Mouse (Mus musculus): ENCODE results near the gene Nrn1.

DNA sequence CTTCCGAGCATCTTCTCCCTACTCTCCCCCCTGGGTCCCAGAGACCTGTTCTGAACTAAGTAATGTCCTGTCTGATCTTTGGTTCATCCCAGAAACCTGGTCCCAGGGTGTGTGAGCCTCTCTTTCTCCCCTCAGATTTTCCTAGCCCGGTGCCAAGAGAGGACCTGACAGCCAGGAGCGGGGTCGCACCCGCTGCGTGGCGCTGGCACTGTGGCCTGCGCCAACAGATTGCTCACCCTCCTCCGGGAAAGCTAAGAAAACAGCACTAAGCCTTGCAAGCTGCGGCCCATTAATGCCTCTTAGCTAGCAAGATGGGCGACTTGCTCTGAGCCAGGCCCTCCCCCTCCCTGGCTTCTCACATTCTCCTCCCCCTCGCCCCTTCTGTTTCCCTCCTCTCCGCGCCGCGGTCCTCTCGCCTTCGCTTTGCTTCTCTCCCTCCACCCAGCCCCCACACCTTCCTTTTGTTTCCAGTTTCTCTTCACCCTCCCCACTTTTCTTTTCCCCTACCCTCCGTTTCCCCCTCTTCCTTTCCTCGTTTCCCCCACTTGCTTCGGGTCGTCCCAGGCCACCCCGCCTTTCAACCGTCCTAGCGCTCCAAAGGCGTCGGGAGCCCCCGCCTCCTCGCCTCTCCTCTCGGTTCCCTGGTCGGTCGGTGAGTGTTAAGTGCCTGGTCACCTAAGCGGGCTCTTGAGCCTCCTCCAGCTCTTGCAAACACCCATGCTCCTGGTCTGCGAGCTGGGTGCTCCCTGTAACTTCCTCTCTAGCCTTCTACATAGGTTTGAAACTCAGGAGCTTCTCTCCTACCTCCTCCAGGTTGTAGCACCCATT lies 7.8 kb downstream of the Nrn1 start:
- TF ChIP-seq POLR2A (IDR thresholded peaks at IDR 0.05; ENCODE audit: control insufficient read depth, extremely low read depth, insufficient read depth, low read length, poor library complexity) (no peak), CTCF (IDR thresholded peaks at IDR 0.05; ENCODE audit: borderline replicate concordance, control insufficient read depth, extremely low read depth, insufficient read depth, low read length, poor library complexity) (no peak)

Data from thymus, adult 2 months (tissue).